Mouse (Mus musculus) heart, embryonic 14.5 days (tissue): ENCODE results near the gene Ust. TPM values are rescaled to one million over a fixed set of nuclear protein-coding genes. Genes with fewer than 3 reads are reported as not detected.

Experiments
- ATAC-seq: fragments of 200-750 bp; cut with Nextera tagmentation; 2 replicates; pipeline ENCODE4 v1.8.0; 2017; ENCODE audit warnings: low read depth, moderate TSS enrichment; ENCODE audit not compliant: insufficient number of reproducible peaks, insufficient read depth, low FRiP score
- H3K27ac ChIP-seq, 2 experiments: fragments of 200-500 bp in 1 of 2; fragments of 300-500 bp in 1 of 2; sonication (generic) in 1 of 2; replicated peaks in 1 of 2; 2 replicates each; pipeline ENCODE4 v1.5.1; 2012 to 2014; ENCODE audit warnings: low read depth in 2 of 2, low read length in 2 of 2, control low read depth in 1 of 2, mild to moderate bottlenecking in 1 of 2, mixed read lengths in 1 of 2; ENCODE audit not compliant: control insufficient read depth in 1 of 2, insufficient read depth in 1 of 2
- H3K27me3 ChIP-seq: fragments of 300-500 bp; sonication (generic); 2 replicates; pipeline ENCODE4 v1.6.1; 2014; ENCODE audit warnings: mild to moderate bottlenecking, low read length, control low read depth; ENCODE audit not compliant: control insufficient read depth, insufficient read depth
- H3K36me3 ChIP-seq: fragments of 300-500 bp; sonication (generic); 2 replicates; pipeline ENCODE4 v1.6.1; 2014; ENCODE audit warnings: mild to moderate bottlenecking, control low read depth, low read length, mixed read lengths; ENCODE audit not compliant: control insufficient read depth, insufficient read depth
- H3K4me1 ChIP-seq, 2 experiments: fragments of 200-500 bp in 1 of 2; fragments of 300-500 bp in 1 of 2; sonication (generic) in 1 of 2; 2 replicates each; pipeline ENCODE4 v1.6.1; 2012 to 2014; ENCODE audit warnings: low read length in 2 of 2, control low read depth in 1 of 2, mixed read lengths in 1 of 2; ENCODE audit not compliant: control insufficient read depth in 2 of 2, insufficient read depth in 2 of 2
- H3K4me2 ChIP-seq: fragments of 300-500 bp; sonication (generic); 2 replicates; pipeline ENCODE4 v1.6.1; 2014; ENCODE audit warnings: mild to moderate bottlenecking, low read length
- H3K4me3 ChIP-seq, 2 experiments: fragments of 200-500 bp in 1 of 2; fragments of 300-500 bp in 1 of 2; sonication (generic) in 1 of 2; 2 replicates each; pipeline ENCODE4 v1.5.1; 2012 to 2014; ENCODE audit warnings: low read length in 2 of 2, mild to moderate bottlenecking in 2 of 2, control low read depth in 1 of 2, low read depth in 1 of 2, moderate library complexity in 1 of 2; ENCODE audit not compliant: control insufficient read depth in 1 of 2, insufficient read depth in 1 of 2
- H3K9ac ChIP-seq: fragments of 300-500 bp; sonication (generic); 2 replicates; pipeline ENCODE4 v1.6.1; 2014; ENCODE audit warnings: mild to moderate bottlenecking, low read length
- H3K9me3 ChIP-seq: fragments of 300-500 bp; sonication (generic); 2 replicates; pipeline ENCODE4 v1.6.1; 2016; ENCODE audit warnings: low read length, control low read depth; ENCODE audit not compliant: control insufficient read depth
- WGBS: fragments of 180-500 bp; shearing (Covaris S2); extraction: QIAGEN DNeasy Blood & Tissue Kit; methylation state at CpG from one replicate; pipeline ENCODE4 v1.1.7; 2014; 5-methylcytosine and 5-hydroxymethylcytosine counted together
- polyA plus RNA-seq: library from polyadenylated mRNA; unstranded; fragments of >200 nt; fragmentation: Nextera tagmentation; extraction: Ambion mirVana; gene quantifications from 2 replicates; pipeline ENCODE4 v1.2.1, GENCODE M21; 2014

The Ust gene
- polyA plus RNA-seq, 1 experiment from 2014 or later, result 2.3 TPM

GRCm38 (mm10) chr10:8531651-8532050 lies 13.0 kb upstream of the Ust start:
- no peak for ATAC-seq
- Histone ChIP-seq H3K27me3 (no peaks in the 10 kb centered on the region), H3K4me2 (no peak overlapping the region), H3K36me3 (no peaks in the 10 kb centered on the region), H3K9me3 (no peaks in the 10 kb centered on the region), H3K9ac (no peak overlapping the region), H3K27ac (0 out of 4 replicates have a peak overlapping the region, but pooled peaks of 1 of the 2 experiments have one; percentile 26), H3K4me1 (peaks cover 2 to 7% of the 10 kb centered on the region in 2 experiments), H3K4me3 (no peak overlapping the region)
- 52% methylated on average over 3 of the region's 3 CpGs for WGBS

- Histone ChIP-seq H3K4me3 (no peak overlapping the region), H3K4me2 (no peak overlapping the region)
These were observed 12.0 kb upstream of the Ust start for GRCm38 (mm10) chr10:8530505-8531051.

GRCm38 (mm10) chr10:8529173-8529572 lies 10.5 kb upstream of the Ust start:
- 30% methylated on average over 7 of the region's 7 CpGs for WGBS
- no peak overlapping the region for H3K9ac ChIP-seq
- no peaks in the 10 kb centered on the region for H3K27me3 ChIP-seq
- peaks cover 2 to 7% of the 10 kb centered on the region in 2 experiments for H3K4me1 ChIP-seq
- H3K4me2 ChIP-seq, result no peak overlapping the region
- no peaks in the 10 kb centered on the region for H3K36me3 ChIP-seq
- no peak overlapping the region for H3K27ac ChIP-seq
- H3K9me3 ChIP-seq, result no peaks in the 10 kb centered on the region
- ATAC-seq, result no peak
- H3K4me3 ChIP-seq, result no peak overlapping the region

More at GRCm38 (mm10) chr10:8530505-8531051, 12.0 kb upstream of the Ust start:
- no peak for ATAC-seq
- H3K36me3 ChIP-seq, result no peaks in the 10 kb centered on the region
- no peaks in the 10 kb centered on the region for H3K9me3 ChIP-seq
- WGBS, result 80% methylated on average over 4 of the region's 4 CpGs
- peaks cover 2 to 7% of the 10 kb centered on the region in 2 experiments for H3K4me1 ChIP-seq
- no peak overlapping the region for H3K9ac ChIP-seq
- H3K27ac ChIP-seq, result no peak overlapping the region
- no peaks in the 10 kb centered on the region for H3K27me3 ChIP-seq

GRCm38 (mm10) chr10:8525354-8525753 lies 6.7 kb upstream of the Ust start:
- Histone ChIP-seq H3K27ac (no peak overlapping the region), H3K36me3 (no peaks in the 10 kb centered on the region), H3K4me1 (no peaks in the 10 kb centered on the region), H3K9me3 (no peaks in the 10 kb centered on the region), H3K4me3 (no peak overlapping the region), H3K9ac (no peak overlapping the region), H3K4me2 (no peak overlapping the region), H3K27me3 (no peaks in the 10 kb centered on the region)
- WGBS, result 63% methylated on average over 1 of the region's 1 CpGs
- ATAC-seq, result no peak

GRCm38 (mm10) chr10:8521536-8521935 lies 2.9 kb upstream of the Ust start:
- Histone ChIP-seq H3K36me3 (no peaks in the 10 kb centered on the region), H3K4me2 (no peak overlapping the region), H3K9ac (no peak overlapping the region), H3K4me1 (peaks cover 3 to 6% of the 10 kb centered on the region in 2 experiments; a peak in 2 of 4 replicates), H3K9me3 (no peaks in the 10 kb centered on the region), H3K27ac (no peak overlapping the region), H3K4me3 (no peak overlapping the region), H3K27me3 (peaks cover 17% of the 10 kb centered on the region)
- ATAC-seq, result no peak
- WGBS, result 71% methylated on average over 6 of the region's 6 CpGs

- WGBS, result 83% methylated on average over 7 of the region's 7 CpGs
- H3K4me3 ChIP-seq, result no peak overlapping the region
- no peaks in the 10 kb centered on the region for H3K9me3 ChIP-seq
- peaks cover 3 to 6% of the 10 kb centered on the region in 2 experiments; a peak in 2 of 4 replicates for H3K4me1 ChIP-seq
- no peak for ATAC-seq
- no peak overlapping the region for H3K9ac ChIP-seq
- H3K27me3 ChIP-seq, result peaks cover 23% of the 10 kb centered on the region
- H3K27ac ChIP-seq, result no peak overlapping the region
- H3K36me3 ChIP-seq, result no peaks in the 10 kb centered on the region
- no peak overlapping the region for H3K4me2 ChIP-seq
These were observed 2.3 kb upstream of the Ust start for GRCm38 (mm10) chr10:8520766-8521395.

GRCm38 (mm10) chr10:8519014-8519491 lies 428 bp upstream of the Ust start:
- peaks cover 3 to 6% of the 10 kb centered on the region in 2 experiments; a peak in 2 of 4 replicates for H3K4me1 ChIP-seq
- peak overlapping the region; percentile 94 for H3K4me2 ChIP-seq
- WGBS, result 2% methylated on average over 18 of the region's 18 CpGs
- peak overlapping the region; percentile 80 to 81 for H3K4me3 ChIP-seq
- H3K27ac ChIP-seq, result peak overlapping the region in 1 of 2 experiments; percentile 48; a peak in 1 of 4 replicates
- no peak for ATAC-seq
- H3K36me3 ChIP-seq, result no peaks in the 10 kb centered on the region
- H3K9ac ChIP-seq, result peak overlapping the region; percentile 79
- 0 out of 2 replicates have a peak, but pooled peaks cover 3% of the 10 kb centered on the region for H3K9me3 ChIP-seq
- H3K27me3 ChIP-seq, result peaks cover 23% of the 10 kb centered on the region
